Mouse (Mus musculus): Measurements from ENCODE around the gene Rbbp5. TPM values are rescaled to one million over a fixed set of nuclear protein-coding genes. Genes with fewer than 3 reads are reported as not detected.
A peak's percentile ranks its signal among the peaks of the same experiment; 100 is the strongest.
"Not testable (repeated sequence)": the region's sequence is repeated elsewhere in the genome, so short reads cannot be mapped to it uniquely, and the experiment has no call there.

The Rbbp5 gene
- 62.4 and 63.9 TPM in 2 replicates for total RNA-seq (2017)

DNA sequence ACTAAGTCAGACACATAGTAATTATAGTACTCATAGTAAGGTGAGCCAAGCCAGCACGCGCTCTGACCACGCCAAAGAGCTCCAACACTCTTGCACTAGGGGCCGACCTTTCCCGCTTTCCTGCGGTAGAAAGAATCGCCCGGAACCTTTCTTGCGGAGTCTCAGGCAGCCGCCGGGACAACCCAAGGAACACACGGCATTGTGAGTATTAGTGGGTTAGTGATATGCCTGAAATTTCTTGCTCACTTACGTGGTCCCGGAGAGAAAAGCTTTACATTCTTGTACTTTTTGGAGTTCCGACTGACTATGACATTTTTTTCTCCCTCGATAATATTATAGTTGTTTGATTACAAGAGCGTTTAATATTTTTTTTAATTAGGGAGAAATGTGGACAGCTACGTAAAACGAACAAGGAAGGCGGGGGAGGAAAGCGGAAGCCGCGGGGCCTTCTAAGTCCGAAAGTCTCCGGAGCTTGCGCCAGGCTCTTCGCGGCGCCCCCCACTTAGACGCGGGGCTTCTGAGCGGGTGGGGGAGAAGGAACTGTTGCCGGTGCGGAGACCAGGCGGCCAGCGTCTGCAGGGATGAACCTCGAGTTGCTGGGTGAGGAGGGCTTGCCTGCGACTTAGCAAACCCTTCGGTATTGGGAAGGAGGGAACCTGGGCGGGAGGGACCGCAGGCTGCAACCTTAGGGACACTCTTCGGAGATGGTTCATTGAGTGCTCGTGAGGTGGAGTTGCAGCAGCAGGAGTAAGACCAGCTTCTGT, at the start of gene Rbbp5:
TSS of gene Rbbp5 (plus strand) at position 438 of the 764 bp plus-strand sequence.
- ATAC-seq (replicated peaks in 1 of 2; ENCODE audit: insufficient read depth in 1 of 2, low FRiP score in 2 of 2, low TSS enrichment in 1 of 2, low read depth in 1 of 2, poor library complexity in 2 of 2, severe bottlenecking in 2 of 2): peak; percentile 87 to 96

DNA sequence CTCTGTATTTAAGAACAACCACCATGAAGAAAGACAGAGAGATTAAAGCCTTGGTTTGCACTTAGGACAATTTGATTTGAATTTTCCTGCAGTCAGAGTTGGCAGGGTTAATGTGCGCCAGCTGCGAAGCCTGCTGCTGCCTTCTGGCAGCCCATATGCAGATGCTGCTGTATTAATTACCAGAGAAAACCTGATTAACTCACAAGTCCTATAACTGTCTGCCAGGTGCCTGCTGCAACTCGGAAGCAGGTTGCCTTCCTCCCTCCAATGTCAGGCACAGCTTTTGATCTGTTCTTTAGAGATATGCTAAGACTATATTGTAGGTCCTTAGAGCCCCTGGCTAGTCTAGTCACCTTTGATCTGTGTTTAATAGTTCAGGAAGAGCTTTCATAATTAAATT, 46.3 kb upstream of the Rbbp5 start:
- ATAC-seq (replicated peaks in 1 of 2; ENCODE audit: insufficient read depth in 1 of 2, low FRiP score in 2 of 2, low TSS enrichment in 1 of 2, low read depth in 1 of 2, poor library complexity in 2 of 2, severe bottlenecking in 2 of 2): no peak

DNA sequence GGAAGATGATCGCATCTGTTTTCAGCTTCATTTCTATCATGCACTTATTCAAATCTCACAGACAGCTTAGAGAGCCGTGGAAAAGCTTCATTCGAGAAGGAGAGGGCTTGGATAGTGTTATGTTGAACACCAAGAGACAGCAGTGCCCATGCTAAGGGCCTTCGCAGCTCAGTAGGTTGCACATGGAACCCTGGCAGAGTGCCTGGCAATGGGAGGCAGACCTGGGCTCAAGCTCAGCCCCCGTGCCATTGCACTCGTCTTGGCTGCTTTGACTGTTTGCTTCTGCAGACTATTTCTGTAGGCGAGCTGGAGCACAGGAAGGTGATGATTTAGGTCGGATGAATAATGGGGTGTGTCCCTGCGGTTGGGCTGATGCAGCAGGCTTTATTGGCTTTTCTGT, 45.4 kb upstream of the Rbbp5 start:
- no peak for ATAC-seq (replicated peaks in 1 of 2; ENCODE audit: insufficient read depth in 1 of 2, low FRiP score in 2 of 2, low TSS enrichment in 1 of 2, low read depth in 1 of 2, poor library complexity in 2 of 2, severe bottlenecking in 2 of 2)

DNA sequence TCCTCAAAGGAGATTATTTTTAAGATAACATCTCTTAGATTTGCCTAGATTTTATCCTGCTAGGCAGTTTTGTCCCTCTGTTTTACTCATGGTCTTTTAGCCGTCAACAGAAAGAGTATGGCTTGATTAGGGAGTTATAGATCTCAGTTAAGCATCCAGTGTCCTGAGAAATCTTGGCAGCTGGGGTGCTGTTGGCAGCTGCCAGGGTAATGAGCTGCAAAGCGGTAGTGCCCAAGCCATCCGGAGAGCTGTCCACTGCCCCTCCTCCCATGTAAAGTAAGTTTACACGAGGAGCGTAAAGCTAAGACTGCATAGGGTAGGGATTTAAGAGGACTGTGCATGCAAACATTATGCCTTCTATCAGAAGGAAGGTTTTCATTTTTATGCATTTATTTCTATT, 43.8 kb upstream of the Rbbp5 start:
- no peak for ATAC-seq (replicated peaks in 1 of 2; ENCODE audit: insufficient read depth in 1 of 2, low FRiP score in 2 of 2, low TSS enrichment in 1 of 2, low read depth in 1 of 2, poor library complexity in 2 of 2, severe bottlenecking in 2 of 2)

DNA sequence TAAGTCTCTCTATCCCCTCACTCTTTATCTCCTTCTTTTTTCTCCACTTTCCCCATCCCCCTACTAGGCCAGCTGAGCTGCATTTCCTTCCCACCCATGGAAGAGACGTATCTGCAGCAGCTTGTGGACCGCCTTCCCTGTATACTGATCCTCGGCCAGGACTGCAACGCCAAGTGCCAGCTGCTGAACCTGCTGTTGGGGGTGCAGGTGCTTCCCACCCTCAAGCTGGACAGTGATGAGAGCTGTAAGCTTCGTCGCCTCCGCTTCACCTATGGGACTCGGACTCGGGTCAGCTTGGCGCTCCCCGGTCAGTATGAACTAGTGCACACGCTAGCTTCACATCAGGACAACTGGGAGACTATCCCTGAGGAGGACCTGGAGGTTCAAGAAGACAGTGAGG, 43.1 kb upstream of the Rbbp5 start:
- no peak for ATAC-seq (replicated peaks in 1 of 2; ENCODE audit: insufficient read depth in 1 of 2, low FRiP score in 2 of 2, low TSS enrichment in 1 of 2, low read depth in 1 of 2, poor library complexity in 2 of 2, severe bottlenecking in 2 of 2)

DNA sequence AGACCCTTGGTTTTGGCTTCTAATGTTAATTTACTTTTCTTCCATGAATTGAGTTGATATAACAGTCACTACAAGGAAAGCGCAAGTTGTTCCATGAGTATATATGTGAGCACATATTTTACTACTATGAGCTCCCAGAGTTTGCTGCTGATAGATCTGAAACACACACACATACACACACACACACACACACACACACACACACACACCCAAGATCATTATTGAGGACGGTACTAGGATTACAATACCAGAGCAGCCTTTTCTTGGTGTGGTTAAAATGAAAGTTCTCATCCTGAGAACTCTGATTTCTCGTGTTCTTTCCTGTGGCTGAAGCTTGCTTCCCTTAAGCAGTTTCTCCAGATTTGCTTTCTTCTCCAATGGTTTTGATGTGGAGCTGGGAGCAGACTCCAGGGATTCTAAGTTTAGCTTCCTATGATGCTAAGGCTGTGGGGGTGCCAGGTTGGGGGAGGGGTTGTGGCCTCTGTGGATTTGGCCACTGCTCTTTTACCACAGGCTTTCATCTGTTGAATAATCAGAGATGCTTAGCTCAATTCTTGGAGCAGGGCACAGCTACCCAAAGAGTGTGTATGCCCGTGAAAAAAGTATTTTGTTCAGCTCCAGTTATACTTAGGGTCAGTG, 40.7 kb upstream of the Rbbp5 start:
- ATAC-seq (replicated peaks in 1 of 2; ENCODE audit: insufficient read depth in 1 of 2, low FRiP score in 2 of 2, low TSS enrichment in 1 of 2, low read depth in 1 of 2, poor library complexity in 2 of 2, severe bottlenecking in 2 of 2): no peak

DNA sequence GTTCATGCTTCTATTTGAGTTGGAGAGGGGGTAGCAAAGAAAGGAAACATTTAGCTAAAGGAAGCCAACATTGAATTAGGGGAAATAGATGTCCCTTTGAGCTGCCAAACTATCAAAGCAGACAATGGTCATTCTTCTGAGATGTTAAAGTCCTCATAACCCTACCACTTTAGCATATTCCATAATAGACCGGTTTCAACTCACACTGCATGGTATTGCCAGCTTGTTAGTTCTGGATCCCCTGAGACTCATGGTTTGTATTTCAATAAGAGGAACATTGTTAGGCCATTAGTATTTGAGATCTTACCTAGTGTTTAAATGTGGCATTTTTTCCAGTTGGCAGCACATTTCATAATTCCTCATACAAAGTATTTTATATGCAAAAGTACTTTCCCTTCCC, 40.2 kb upstream of the Rbbp5 start:
- ATAC-seq (replicated peaks in 1 of 2; ENCODE audit: insufficient read depth in 1 of 2, low FRiP score in 2 of 2, low TSS enrichment in 1 of 2, low read depth in 1 of 2, poor library complexity in 2 of 2, severe bottlenecking in 2 of 2): no peak

DNA sequence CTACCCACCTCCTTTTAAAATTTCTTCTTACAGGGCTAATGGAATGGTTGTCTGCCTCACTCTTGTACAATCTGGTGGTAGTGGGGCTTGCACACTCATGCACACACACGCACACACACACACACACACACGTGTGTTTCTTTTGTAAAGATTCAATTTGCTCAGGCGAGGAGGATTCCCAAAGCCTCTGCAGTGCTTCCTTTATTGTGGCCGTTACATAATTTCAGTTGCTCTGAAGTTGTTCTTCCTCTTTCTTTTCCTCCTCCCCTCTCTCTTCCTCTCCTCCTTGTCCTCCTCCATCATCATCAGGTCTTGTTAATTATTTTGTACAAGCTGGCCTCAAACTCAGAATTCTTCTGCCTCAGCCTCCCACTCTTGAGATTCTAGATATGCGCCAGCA, 39.8 kb upstream of the Rbbp5 start:
- ATAC-seq (replicated peaks in 1 of 2; ENCODE audit: insufficient read depth in 1 of 2, low FRiP score in 2 of 2, low TSS enrichment in 1 of 2, low read depth in 1 of 2, poor library complexity in 2 of 2, severe bottlenecking in 2 of 2): peak; percentile 48 to 73; a peak in 2 of 4 replicates

DNA sequence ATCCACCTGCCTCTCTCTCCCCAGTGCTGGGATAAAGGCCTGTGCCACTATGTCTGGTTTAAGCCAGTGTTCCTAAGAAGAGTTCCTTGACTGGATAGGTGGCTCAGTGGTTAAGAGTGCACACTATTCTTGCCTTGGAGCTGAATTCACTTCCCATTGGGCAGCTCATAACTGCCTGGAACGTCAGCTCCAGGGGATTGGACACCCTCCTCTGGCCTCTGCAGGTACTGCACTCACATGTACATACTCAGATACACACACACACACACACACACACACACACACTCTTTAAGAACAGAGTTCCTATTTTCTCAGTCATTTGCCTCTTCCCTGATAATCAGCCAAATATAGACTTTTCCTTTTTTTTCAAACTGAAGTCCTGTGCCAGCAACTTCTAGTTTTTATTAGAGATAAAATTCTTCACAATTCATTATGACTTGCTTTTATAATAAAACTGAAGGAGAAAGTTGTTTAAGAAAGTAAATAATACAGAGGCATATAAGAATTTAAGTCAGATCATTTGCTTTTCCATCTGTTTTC, 36.2 kb upstream of the Rbbp5 start:
- ATAC-seq (replicated peaks in 1 of 2; ENCODE audit: insufficient read depth in 1 of 2, low FRiP score in 2 of 2, low TSS enrichment in 1 of 2, low read depth in 1 of 2, poor library complexity in 2 of 2, severe bottlenecking in 2 of 2): no peak

DNA sequence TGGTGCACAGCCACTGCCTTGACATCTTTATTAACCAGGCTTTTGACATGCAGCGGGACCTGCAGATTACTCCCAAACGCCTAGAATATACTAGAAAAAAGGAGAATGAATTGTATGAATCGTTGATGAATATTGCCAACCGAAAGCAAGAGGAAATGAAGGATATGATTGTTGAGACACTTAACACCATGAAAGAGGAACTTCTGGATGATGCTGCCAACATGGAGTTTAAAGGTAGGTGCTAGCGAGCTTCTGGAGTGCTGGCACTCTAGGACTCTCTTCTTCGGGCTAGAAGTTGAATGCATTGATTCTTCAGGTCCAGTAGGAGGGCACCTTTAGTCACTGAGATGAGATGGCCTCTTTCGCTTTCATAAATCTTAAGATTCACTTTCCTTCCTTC, 27.4 kb upstream of the Rbbp5 start:
- no peak for ATAC-seq (replicated peaks in 1 of 2; ENCODE audit: insufficient read depth in 1 of 2, low FRiP score in 2 of 2, low TSS enrichment in 1 of 2, low read depth in 1 of 2, poor library complexity in 2 of 2, severe bottlenecking in 2 of 2)

DNA sequence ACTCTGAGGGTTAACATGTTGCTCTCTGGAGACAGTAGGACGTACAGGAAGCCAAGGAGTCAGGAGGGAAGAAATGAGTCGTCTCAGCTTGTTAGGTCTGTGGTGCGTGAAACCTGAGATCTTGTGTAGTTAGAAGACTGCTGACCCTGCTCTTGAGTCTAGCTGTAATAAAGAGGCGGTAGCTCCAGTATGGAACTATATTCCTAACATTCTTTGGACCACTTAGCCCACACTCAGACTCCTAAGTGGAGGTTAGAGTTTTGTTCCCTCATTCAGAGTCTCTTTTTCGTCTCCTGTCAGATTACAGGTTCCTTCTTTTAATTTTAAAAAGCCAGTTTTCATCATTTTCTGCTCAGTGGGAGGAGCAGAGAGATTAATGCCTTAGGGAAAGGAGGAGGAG, 12.5 kb upstream of the Rbbp5 start:
- no peak for ATAC-seq (replicated peaks in 1 of 2; ENCODE audit: insufficient read depth in 1 of 2, low FRiP score in 2 of 2, low TSS enrichment in 1 of 2, low read depth in 1 of 2, poor library complexity in 2 of 2, severe bottlenecking in 2 of 2)

DNA sequence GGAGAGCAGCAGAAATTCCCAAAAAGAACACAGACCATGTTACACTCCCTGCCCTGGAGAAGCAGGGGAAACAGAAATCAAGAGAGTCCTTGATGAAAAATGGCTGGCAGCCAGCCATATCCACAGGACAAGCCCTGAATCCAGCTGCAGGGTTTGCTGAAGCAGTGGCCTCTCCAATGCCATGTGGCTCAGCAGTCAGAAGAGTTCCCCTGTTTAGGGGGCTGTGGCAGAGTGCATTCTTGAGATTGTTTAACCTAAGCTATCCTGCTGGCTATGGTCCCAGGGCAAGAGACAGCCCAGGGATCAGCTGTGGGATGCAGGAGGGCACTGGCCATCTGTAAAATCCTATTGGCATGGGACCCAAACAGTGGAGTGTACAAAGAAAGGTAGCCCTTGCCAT, 8.2 kb upstream of the Rbbp5 start:
- no peak for ATAC-seq (replicated peaks in 1 of 2; ENCODE audit: insufficient read depth in 1 of 2, low FRiP score in 2 of 2, low TSS enrichment in 1 of 2, low read depth in 1 of 2, poor library complexity in 2 of 2, severe bottlenecking in 2 of 2)

DNA sequence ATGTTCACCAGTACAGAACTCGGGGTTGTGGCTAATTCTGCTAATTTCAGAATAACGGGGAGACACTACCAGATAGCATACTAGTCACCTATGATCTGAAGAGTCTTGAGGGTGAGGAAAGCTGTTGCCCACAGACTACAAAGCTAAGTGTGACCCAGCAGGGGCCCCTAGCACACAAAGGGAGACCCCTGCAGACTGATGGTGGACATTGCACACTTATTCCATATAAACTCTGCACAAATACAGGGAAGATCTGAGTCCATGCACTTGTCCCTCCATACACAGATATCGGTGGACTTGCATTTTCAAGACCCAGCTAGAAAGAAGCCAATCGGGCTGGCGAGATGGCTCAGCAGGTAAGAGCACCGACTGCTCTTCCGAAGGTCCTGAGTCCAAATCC, 7.6 kb upstream of the Rbbp5 start:
- no peak for ATAC-seq (replicated peaks in 1 of 2; ENCODE audit: insufficient read depth in 1 of 2, low FRiP score in 2 of 2, low TSS enrichment in 1 of 2, low read depth in 1 of 2, poor library complexity in 2 of 2, severe bottlenecking in 2 of 2)

DNA sequence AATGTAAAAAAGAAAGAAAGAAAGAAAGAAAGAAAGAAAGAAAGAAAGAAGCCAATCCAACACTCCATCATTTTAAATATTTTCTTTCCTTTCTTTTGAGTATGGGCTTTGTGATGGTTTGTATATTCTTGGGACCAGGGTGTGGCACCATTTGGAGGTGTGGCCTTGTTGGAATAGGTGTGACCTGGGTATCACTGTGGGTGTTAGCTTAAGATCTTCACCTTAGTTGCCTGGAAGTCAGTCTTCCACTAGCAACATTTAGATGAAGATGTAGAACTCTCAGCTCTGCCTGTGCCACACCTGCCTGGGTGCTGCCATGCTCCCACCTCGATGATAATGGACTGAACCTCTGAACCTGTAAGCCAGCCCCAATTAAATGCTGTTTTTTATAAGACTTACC, 7.1 kb upstream of the Rbbp5 start:
- not testable (repeated sequence) for ATAC-seq (replicated peaks in 1 of 2; ENCODE audit: insufficient read depth in 1 of 2, low FRiP score in 2 of 2, low TSS enrichment in 1 of 2, low read depth in 1 of 2, poor library complexity in 2 of 2, severe bottlenecking in 2 of 2)

DNA sequence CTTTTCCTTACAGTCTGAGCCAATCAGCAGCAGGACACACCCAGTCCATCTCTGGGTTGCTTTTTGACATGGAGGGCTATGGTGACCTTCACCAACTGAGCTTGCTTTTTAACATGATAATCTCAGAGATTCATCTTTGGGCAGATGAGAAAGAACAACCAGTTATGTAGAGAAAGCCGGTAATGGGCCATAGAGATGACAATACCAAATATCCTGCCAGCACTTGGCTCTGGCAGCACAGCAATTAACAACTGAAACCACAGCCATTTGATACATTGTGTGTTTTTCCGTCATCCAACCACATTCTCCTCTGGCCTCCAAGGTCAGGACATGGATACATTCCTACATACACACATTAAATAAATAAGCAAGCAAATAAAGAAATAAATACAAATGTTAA, 6.1 kb upstream of the Rbbp5 start:
- no peak for ATAC-seq (replicated peaks in 1 of 2; ENCODE audit: insufficient read depth in 1 of 2, low FRiP score in 2 of 2, low TSS enrichment in 1 of 2, low read depth in 1 of 2, poor library complexity in 2 of 2, severe bottlenecking in 2 of 2)

DNA sequence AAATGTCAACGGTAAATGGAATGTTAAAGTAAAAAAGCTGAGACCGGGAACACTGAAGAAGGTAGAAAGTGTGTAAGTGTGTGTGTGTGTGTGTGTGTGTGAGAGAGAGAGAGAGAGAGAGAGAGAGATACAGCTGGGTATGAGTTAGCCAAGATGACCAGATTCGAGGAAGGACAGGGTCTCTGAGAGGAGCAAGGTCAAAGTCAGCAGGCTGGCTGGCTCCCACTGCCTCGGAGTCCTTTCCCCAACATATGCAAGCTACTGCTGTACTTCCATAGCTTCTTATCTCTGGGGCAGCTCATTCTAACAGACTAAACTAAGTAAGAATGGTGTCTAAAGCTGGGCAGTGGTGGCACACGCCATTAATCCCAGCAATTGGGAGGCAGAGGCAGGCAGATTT, 5.7 kb upstream of the Rbbp5 start:
- no peak for ATAC-seq (replicated peaks in 1 of 2; ENCODE audit: insufficient read depth in 1 of 2, low FRiP score in 2 of 2, low TSS enrichment in 1 of 2, low read depth in 1 of 2, poor library complexity in 2 of 2, severe bottlenecking in 2 of 2)

DNA sequence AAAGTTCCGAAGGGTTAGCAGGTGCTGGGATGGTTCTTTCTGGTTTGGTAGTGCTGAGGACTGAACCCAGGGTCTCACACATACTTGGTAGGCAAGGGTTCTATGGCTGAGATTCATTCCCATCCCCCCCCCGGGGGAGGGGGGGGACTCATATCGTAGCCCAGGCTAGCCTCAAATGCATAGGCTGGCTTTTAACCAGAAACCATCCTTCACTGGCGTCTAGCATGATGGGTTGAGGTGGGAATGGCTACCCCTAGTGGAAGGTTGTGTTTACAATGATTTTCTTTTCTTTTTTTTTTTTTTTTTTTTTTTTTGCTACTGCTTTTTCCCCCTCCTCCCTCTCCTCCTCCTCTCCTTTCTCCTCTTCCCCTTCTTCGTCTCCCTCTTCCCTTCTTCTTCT, 4.6 kb upstream of the Rbbp5 start:
- ATAC-seq (replicated peaks in 1 of 2; ENCODE audit: insufficient read depth in 1 of 2, low FRiP score in 2 of 2, low TSS enrichment in 1 of 2, low read depth in 1 of 2, poor library complexity in 2 of 2, severe bottlenecking in 2 of 2): no peak

DNA sequence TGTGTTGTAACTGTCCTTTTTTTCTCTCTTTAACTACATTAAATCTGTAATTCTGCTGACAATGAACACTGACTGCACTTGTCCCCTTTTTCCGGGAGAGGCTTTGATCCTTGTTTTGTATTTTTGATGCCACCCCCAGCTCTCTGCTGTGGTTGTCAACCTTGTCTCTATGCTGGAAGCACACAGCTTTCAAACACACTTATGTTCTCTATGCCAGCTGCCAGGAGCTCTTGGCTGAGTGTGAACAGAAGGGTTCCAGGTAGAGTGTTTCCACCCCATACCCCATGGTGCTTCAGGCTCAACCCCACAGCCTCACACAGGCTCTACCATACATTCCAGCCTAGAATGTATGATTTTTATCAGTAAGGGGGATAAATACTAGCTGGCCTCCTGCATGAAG, 2.7 kb upstream of the Rbbp5 start:
- no peak for ATAC-seq (replicated peaks in 1 of 2; ENCODE audit: insufficient read depth in 1 of 2, low FRiP score in 2 of 2, low TSS enrichment in 1 of 2, low read depth in 1 of 2, poor library complexity in 2 of 2, severe bottlenecking in 2 of 2)

DNA sequence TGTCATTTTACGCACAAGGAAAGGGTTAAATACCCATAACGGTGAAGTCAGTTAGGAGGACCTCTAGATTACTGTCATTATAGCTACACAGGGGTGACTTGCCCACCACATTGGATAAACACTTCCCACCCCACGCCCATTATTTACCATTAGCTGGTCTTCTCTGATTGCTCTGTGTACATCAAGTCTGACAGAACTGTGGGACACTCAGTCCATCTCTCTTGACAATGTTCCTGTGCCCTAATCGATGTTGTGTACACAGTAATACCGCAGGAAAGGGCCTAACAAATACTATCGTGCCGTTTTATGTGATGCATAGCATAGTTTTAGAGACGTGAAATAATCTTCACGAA, 614 bp upstream of the Rbbp5 start:
- ATAC-seq (replicated peaks in 1 of 2; ENCODE audit: insufficient read depth in 1 of 2, low FRiP score in 2 of 2, low TSS enrichment in 1 of 2, low read depth in 1 of 2, poor library complexity in 2 of 2, severe bottlenecking in 2 of 2): peak in 1 of 2 experiments; percentile 13; a peak in 2 of 4 replicates
